Mouse (Mus musculus): ENCODE measurements around the gene Gm13289. TPM values are rescaled to one million over a fixed set of nuclear protein-coding genes. Genes with fewer than 3 reads are reported as not detected.
A peak's percentile ranks its signal among the peaks of the same experiment; 100 is the strongest.
"Not testable (repeated sequence)": the region's sequence is repeated elsewhere in the genome, so short reads cannot be mapped to it uniquely, and the experiment has no call there.

The Gm13289 gene
- polyA plus RNA-seq, 1 experiment from 2014 or later, result not detected

DNA sequence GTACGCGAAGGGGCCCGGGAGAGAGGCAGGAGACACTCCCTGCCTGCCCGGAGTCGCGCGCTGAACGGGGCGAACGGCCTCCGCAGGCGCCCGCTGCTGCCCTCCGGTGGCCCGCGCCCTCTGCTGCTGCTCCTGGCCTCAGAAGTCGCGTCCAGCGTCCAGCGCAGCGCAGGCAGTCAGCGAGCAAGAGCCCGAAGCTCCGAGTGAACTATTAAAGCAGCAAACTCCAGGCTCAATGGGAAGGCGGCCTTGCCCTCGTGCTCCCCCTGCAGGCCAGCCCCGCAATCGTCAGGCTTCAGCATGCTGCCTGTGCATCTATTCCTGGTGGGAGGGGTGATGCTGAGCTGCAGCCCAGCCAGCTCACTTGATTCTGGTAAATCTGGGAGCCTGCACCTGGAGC, 14.5 kb downstream of the Gm13289 start, which contains the start of gene Gm13278:
TSS of gene Gm13278 (plus strand) at position 301 of the 400 bp plus-strand sequence.
- not testable (repeated sequence) for H3K4me2 ChIP-seq (replicated peaks); H3K27me3 ChIP-seq; H3K4me1 ChIP-seq; H3K27ac ChIP-seq (replicated peaks); H3K9ac ChIP-seq (replicated peaks); H3K36me3 ChIP-seq; H3K9me3 ChIP-seq; ATAC-seq (ENCODE audit: low FRiP score, low read depth); H3K4me3 ChIP-seq
- WGBS, result no CpG with 5 or more reads among the region's 28 CpGs

- not testable (repeated sequence) for H3K27ac ChIP-seq (replicated peaks); H3K9ac ChIP-seq (replicated peaks); H3K4me2 ChIP-seq (replicated peaks); H3K4me3 ChIP-seq; ATAC-seq (ENCODE audit: low FRiP score, low read depth); H3K36me3 ChIP-seq; H3K9me3 ChIP-seq; H3K4me1 ChIP-seq; H3K27me3 ChIP-seq
- WGBS, result under 1% methylated on average over 14 of the region's 52 CpGs
These were observed 17.4 kb downstream of the Gm13289 start, which contains the start of gene Gm13275 for GRCm38 (mm10) chr4:88793936-88794675. Gene Gm13275, plus strand, starts transcription at chr4:88794487.

DNA sequence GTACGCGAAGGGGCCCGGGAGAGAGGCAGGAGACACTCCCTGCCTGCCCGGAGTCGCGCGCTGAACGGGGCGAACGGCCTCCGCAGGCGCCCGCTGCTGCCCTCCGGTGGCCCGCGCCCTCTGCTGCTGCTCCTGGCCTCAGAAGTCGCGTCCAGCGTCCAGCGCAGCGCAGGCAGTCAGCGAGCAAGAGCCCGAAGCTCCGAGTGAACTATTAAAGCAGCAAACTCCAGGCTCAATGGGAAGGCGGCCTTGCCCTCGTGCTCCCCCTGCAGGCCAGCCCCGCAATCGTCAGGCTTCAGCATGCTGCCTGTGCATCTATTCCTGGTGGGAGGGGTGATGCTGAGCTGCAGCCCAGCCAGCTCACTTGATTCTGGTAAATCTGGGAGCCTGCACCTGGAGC, 20.4 kb downstream of the Gm13289 start, which contains the start of gene Gm13279:
TSS of gene Gm13279 (plus strand) at position 301 of the 400 bp plus-strand sequence.
- H3K9me3 ChIP-seq; H3K27me3 ChIP-seq; H3K4me2 ChIP-seq (replicated peaks); H3K36me3 ChIP-seq; H3K27ac ChIP-seq (replicated peaks); H3K9ac ChIP-seq (replicated peaks); H3K4me1 ChIP-seq; ATAC-seq (ENCODE audit: low FRiP score, low read depth); H3K4me3 ChIP-seq: not testable (repeated sequence)
- WGBS, result no CpG with 5 or more reads among the region's 28 CpGs

DNA sequence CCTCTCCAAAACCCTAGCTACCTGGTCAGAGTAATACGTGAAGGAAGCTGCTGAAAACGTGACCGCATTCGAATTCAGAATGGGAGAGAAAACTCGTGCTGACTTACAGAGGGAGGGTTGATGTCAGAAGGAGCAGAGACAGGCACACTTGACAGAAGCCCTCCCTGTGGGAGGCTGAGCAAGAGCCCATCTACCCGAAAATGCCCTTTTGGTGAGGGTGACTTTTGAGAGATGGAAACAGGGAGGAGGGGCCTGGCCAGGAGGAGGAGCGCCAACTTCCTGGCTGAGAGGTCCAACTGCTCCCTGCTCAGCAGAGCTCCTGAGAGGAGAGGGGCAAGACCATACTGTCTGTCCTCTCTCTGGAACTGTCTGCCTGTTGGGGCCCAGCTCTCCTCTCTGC, 22.6 kb downstream of the Gm13289 start, which contains the start of gene Gm13285:
TSS of gene Gm13285 (plus strand) at position 301 of the 400 bp plus-strand sequence.
- not testable (repeated sequence) for H3K4me1 ChIP-seq; H3K4me3 ChIP-seq; H3K9ac ChIP-seq (replicated peaks); H3K4me2 ChIP-seq (replicated peaks); H3K36me3 ChIP-seq; H3K9me3 ChIP-seq; H3K27ac ChIP-seq (replicated peaks); ATAC-seq (ENCODE audit: low FRiP score, low read depth); H3K27me3 ChIP-seq
- WGBS, result 28% methylated on average over 6 of the region's 7 CpGs

DNA sequence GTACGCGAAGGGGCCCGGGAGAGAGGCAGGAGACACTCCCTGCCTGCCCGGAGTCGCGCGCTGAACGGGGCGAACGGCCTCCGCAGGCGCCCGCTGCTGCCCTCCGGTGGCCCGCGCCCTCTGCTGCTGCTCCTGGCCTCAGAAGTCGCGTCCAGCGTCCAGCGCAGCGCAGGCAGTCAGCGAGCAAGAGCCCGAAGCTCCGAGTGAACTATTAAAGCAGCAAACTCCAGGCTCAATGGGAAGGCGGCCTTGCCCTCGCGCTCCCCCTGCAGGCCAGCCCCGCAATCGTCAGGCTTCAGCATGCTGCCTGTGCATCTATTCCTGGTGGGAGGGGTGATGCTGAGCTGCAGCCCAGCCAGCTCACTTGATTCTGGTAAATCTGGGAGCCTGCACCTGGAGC, 26.2 kb downstream of the Gm13289 start, which contains the start of gene Gm13287:
TSS of gene Gm13287 (plus strand) at position 301 of the 400 bp plus-strand sequence.
- not testable (repeated sequence) for ATAC-seq (ENCODE audit: low FRiP score, low read depth); H3K9ac ChIP-seq (replicated peaks); H3K27ac ChIP-seq (replicated peaks); H3K36me3 ChIP-seq; H3K4me2 ChIP-seq (replicated peaks); H3K9me3 ChIP-seq; H3K4me1 ChIP-seq; H3K27me3 ChIP-seq; H3K4me3 ChIP-seq
- WGBS, result no CpG with 5 or more reads among the region's 29 CpGs

- H3K4me1 ChIP-seq; ATAC-seq (ENCODE audit: low FRiP score, low read depth); H3K27ac ChIP-seq (replicated peaks); H3K27me3 ChIP-seq; H3K9me3 ChIP-seq; H3K36me3 ChIP-seq; H3K9ac ChIP-seq (replicated peaks): not testable (repeated sequence)
- H3K4me3 ChIP-seq, result peak within 1 kb of the TSS; percentile 24; the same call in 1 of the 2 replicates
- WGBS, result no CpG with 5 or more reads among the region's 8 CpGs
- H3K4me2 ChIP-seq (replicated peaks), result peak within 1 kb of the TSS; percentile 38
These were observed 28.5 kb downstream of the Gm13289 start, which contains the start of gene Gm13288 for GRCm38 (mm10) chr4:88805231-88805630. Gene Gm13288, plus strand, starts transcription at chr4:88805531.

DNA sequence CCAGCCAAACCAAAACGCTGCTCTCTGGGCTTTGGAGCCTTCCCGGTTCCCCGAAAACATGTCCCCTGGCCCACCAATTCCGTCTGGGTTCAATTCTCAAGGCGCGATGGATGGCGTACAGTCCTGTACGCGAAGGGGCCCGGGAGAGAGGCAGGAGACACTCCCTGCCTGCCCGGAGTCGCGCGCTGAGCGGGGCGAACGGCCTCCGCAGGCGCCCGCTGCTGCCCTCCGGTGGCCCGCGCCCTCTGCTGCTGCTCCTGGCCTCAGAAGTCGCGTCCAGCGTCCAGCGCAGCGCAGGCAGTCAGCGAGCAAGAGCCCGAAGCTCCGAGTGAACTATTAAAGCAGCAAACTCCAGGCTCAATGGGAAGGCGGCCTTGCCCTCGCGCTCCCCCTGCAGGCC, 29.0 kb downstream of the Gm13289 start:
- WGBS, result 1% methylated on average over 13 of the region's 34 CpGs
- not testable (repeated sequence) for H3K9ac ChIP-seq (replicated peaks); H3K4me1 ChIP-seq; ATAC-seq (ENCODE audit: low FRiP score, low read depth); H3K27ac ChIP-seq (replicated peaks); H3K36me3 ChIP-seq; H3K9me3 ChIP-seq
- Histone ChIP-seq H3K4me2 (replicated peaks) (peak overlapping the region; percentile 38), H3K27me3 (peaks cover 10% of the 10 kb centered on the region), H3K4me3 (peak overlapping the region; percentile 24; the same call in 1 of the 2 replicates)

DNA sequence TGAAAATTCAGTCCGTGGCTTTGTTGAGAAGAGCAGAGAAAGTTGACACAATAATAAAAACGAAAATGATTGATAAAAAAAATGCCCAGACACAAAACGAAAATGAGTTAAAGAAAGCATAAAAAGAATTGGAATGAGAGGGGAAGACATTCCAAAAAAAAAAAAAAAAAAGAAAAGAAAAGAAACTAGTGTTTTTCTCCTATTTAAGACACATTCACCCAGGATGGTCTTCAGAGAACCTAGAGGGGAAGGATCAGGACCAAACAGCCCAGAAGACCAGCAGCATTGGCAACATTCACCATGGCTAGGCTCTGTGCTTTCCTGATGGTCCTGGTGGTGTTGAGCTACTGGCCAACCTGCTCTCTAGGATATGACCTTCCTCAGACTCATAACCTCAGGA, 39.2 kb downstream of the Gm13289 start, which contains the start of gene Ifna7:
TSS of gene Ifna7 (plus strand) at position 301 of the 400 bp plus-strand sequence.
- ATAC-seq (ENCODE audit: low FRiP score, low read depth), result no peak
- Histone ChIP-seq H3K9me3 (no peaks in the 10 kb centered on the region), H3K27me3 (peaks cover 1% of the 10 kb centered on the region; the same call in 1 of the 2 replicates), H3K9ac (replicated peaks) (no peak within 1 kb of the TSS), H3K4me3 (no peak within 1 kb of the TSS), H3K4me1 (no peaks in the 10 kb centered on the region), H3K36me3 (no peaks in the 10 kb centered on the region), H3K4me2 (replicated peaks) (no peak within 1 kb of the TSS), H3K27ac (replicated peaks) (no peak within 1 kb of the TSS)
- WGBS, result 62% methylated on average over 3 of the region's 3 CpGs

DNA sequence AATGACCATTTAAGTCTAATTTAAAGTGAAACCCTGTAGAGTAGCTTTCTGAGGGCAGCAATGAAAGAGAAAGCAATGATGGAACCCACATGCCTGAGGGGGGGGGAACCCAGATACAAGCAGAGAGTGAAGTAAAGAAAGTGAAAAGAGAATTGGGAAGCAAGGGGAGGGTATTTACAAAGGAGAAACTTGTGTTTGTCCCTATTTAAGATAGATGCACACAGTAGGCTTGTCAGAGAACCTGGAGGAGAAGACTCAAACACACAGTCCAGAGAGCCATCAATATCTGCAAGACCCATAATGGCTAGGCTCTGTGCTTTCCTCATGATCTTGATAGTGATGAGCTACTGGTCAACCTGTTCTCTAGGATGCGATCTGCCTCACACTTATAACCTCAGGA, 42.9 kb downstream of the Gm13289 start, which contains the start of gene Ifna11:
TSS of gene Ifna11 (plus strand) at position 301 of the 400 bp plus-strand sequence.
- ATAC-seq (ENCODE audit: low FRiP score, low read depth), result no peak
- WGBS, result 100% methylated on average over 1 of the region's 1 CpGs

DNA sequence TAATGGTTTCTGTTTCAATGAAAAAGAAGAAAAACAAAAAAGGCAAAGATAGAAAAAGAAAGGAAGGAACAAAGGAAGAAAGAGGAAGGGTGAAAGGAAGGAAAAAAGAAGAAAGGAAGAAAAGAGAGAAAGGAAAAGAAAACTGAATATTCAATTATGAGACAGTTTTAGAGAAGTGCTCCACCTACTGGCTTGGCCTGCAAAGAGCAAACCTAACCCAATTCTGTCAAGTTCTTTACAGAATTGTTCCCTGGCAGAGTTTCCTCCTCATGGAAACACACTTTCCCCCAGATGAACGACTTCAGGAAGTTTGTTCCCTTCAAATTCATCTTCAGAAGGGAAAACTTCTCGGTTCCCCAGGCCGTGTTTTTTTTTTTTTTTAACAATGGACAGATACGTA, 46.3 kb downstream of the Gm13289 start:
- Histone ChIP-seq H3K9ac (replicated peaks) (no peak overlapping the region), H3K4me1 (no peaks in the 10 kb centered on the region), H3K27me3 (no peaks in the 10 kb centered on the region), H3K27ac (replicated peaks) (no peak overlapping the region), H3K9me3 (no peaks in the 10 kb centered on the region), H3K4me2 (replicated peaks) (no peak overlapping the region), H3K36me3 (no peaks in the 10 kb centered on the region), H3K4me3 (no peak overlapping the region)
- WGBS, result 23% methylated on average over 4 of the region's 4 CpGs
- no peak for ATAC-seq (ENCODE audit: low FRiP score, low read depth)

More for the DNA sequence above, 42.9 kb downstream of the Gm13289 start, which contains the start of gene Ifna11:
- no peak within 1 kb of the TSS for H3K9ac ChIP-seq (replicated peaks)
- H3K27me3 ChIP-seq, result no peaks in the 10 kb centered on the region
- H3K9me3 ChIP-seq, result no peaks in the 10 kb centered on the region
- H3K4me1 ChIP-seq, result no peaks in the 10 kb centered on the region
- no peak within 1 kb of the TSS for H3K4me3 ChIP-seq
- no peak within 1 kb of the TSS for H3K27ac ChIP-seq (replicated peaks)
- H3K4me2 ChIP-seq (replicated peaks), result no peak within 1 kb of the TSS
- H3K36me3 ChIP-seq, result no peaks in the 10 kb centered on the region
